Mouse (Mus musculus) liver, embryonic 14.5 days (tissue): ENCODE data around the gene Ncf1. TPM values are rescaled to one million over a fixed set of nuclear protein-coding genes. Genes with fewer than 3 reads are reported as not detected.

Experiments used
- ATAC-seq: fragments of 200-750 bp; cut with Nextera tagmentation; 2 replicates; pipeline ENCODE4 v1.8.0; 2017; ENCODE audit warnings: moderate number of reproducible peaks, mild to moderate bottlenecking, moderate library complexity; ENCODE audit not compliant: insufficient read depth
- DNase-seq, 3 experiments: peaks; one replicate each; pipeline ENCODE4 v3.0.0-alpha.2; 2012 to 2013; ENCODE audit warnings: low read depth in 3 of 3, low spot score in 3 of 3
- H3K27ac ChIP-seq: fragments of 300-500 bp; sonication (generic); 2 replicates; pipeline ENCODE4 v1.5.1; 2014; ENCODE audit warnings: moderate library complexity, mild to moderate bottlenecking, control low read depth, inconsistent platforms
- H3K27me3 ChIP-seq: fragments of 300-500 bp; sonication (generic); 2 replicates; pipeline ENCODE4 v1.6.1; 2014; ENCODE audit warnings: mild to moderate bottlenecking, low read length, moderate library complexity; ENCODE audit not compliant: control insufficient read depth, insufficient read depth
- H3K36me3 ChIP-seq: fragments of 300-500 bp; sonication (generic); replicated peaks from 2 replicates; pipeline ENCODE4 v1.6.1; 2014; ENCODE audit warnings: low read depth; ENCODE audit not compliant: control insufficient read depth, insufficient read depth
- H3K4me1 ChIP-seq, 2 experiments: fragments of 200-500 bp in 1 of 2; fragments of 300-500 bp in 1 of 2; sonication (generic) in 1 of 2; replicated peaks; 2 replicates each; pipeline ENCODE4 v1.6.1; 2012 to 2014; ENCODE audit warnings: antibody characterized with exemption in 1 of 2, inconsistent platforms in 1 of 2, low read length in 1 of 2; ENCODE audit not compliant: control insufficient read depth in 2 of 2, insufficient read depth in 2 of 2
- H3K4me2 ChIP-seq: fragments of 300-500 bp; sonication (generic); 2 replicates; pipeline ENCODE4 v1.6.1; 2014; ENCODE audit warnings: low read depth, mild to moderate bottlenecking, control low read depth, moderate library complexity
- H3K4me3 ChIP-seq, 2 experiments: fragments of 200-500 bp in 1 of 2; fragments of 300-500 bp in 1 of 2; sonication (generic) in 1 of 2; 2 replicates each; pipeline ENCODE4 v1.5.1; 2012 to 2014; ENCODE audit warnings: low read depth in 2 of 2, low read length in 2 of 2, mild to moderate bottlenecking in 2 of 2, control low read depth in 1 of 2, inconsistent platforms in 1 of 2, moderate library complexity in 1 of 2; ENCODE audit not compliant: insufficient read depth in 1 of 2
- H3K9ac ChIP-seq: fragments of 300-500 bp; sonication (generic); replicated peaks from 2 replicates; pipeline ENCODE4 v1.6.1; 2014; ENCODE audit warnings: mild to moderate bottlenecking, control low read depth, moderate library complexity
- H3K9me3 ChIP-seq: fragments of 300-500 bp; sonication (generic); 2 replicates; pipeline ENCODE4 v1.6.1; 2016; ENCODE audit warnings: low read length, mixed read lengths; ENCODE audit not compliant: control insufficient read depth
- CTCF ChIP-seq: IDR thresholded peaks from 2 replicates; pipeline ENCODE4 v1.5.1; 2016; ENCODE audit warnings: antibody characterized with exemption, low read depth, control low read depth
- EP300 ChIP-seq: IDR thresholded peaks from 2 replicates; pipeline ENCODE4 v1.6.1; 2016; ENCODE audit warnings: antibody characterized with exemption, low read depth
- WGBS: fragments of 180-500 bp; shearing (Covaris S2); extraction: QIAGEN DNeasy Blood & Tissue Kit; methylation state at CpG from one replicate; pipeline ENCODE4 v1.1.7; 2014; ENCODE audit not compliant: insufficient replicate concordance; 5-methylcytosine and 5-hydroxymethylcytosine counted together
- polyA plus RNA-seq, 2 experiments: library from polyadenylated mRNA; depleted of rRNA in 1 of 2; stranded (reverse) in 1 of 2; unstranded in 1 of 2; fragments of >200 nt; fragmentation: Nextera tagmentation in 1 of 2; extraction: Ambion mirVana in 1 of 2; gene quantifications; 2 replicates each; pipeline versions ENCODE4 v1.2.1 to v1.2.3; 2012 to 2014

Gene Ncf1
- polyA plus RNA-seq, 2 experiments: 9.8 to 11.1 TPM

GRCm38 (mm10) chr5:134248608-134249244 lies 19.3 kb upstream of the Ncf1 start:
- Histone ChIP-seq H3K9me3 (no peaks in the 10 kb centered on the region), H3K27me3 (no peaks in the 10 kb centered on the region), H3K27ac (no peak overlapping the region), H3K9ac (no peak overlapping the region), H3K36me3 (peaks cover 66% of the 10 kb centered on the region), H3K4me3 (no peak overlapping the region), H3K4me2 (no peak overlapping the region), H3K4me1 (no peaks in the 10 kb centered on the region)
- TF ChIP-seq EP300 (no peak), CTCF (no peak)
- DNase-seq (no peak), ATAC-seq (no peak)
- 85% methylated on average over 14 of the region's 14 CpGs for WGBS

GRCm38 (mm10) chr5:134246146-134246545 lies 16.7 kb upstream of the Ncf1 start:
- H3K9me3 ChIP-seq: no peaks in the 10 kb centered on the region
- no peaks in the 10 kb centered on the region for H3K4me1 ChIP-seq
- WGBS: 86% methylated on average over 5 of the region's 5 CpGs
- no peak for TF ChIP-seq CTCF
- no peak overlapping the region for H3K4me2 ChIP-seq
- peaks cover 74% of the 10 kb centered on the region for H3K36me3 ChIP-seq
- no peak overlapping the region for H3K9ac ChIP-seq
- H3K27ac ChIP-seq: no peak overlapping the region
- ATAC-seq (no peak), DNase-seq (no peak)
- H3K27me3 ChIP-seq: no peaks in the 10 kb centered on the region
- H3K4me3 ChIP-seq: no peak overlapping the region

GRCm38 (mm10) chr5:134244890-134245289 lies 15.5 kb upstream of the Ncf1 start:
- Histone ChIP-seq H3K36me3 (peaks cover 79% of the 10 kb centered on the region), H3K27ac (no peak overlapping the region), H3K27me3 (no peaks in the 10 kb centered on the region), H3K4me2 (no peak overlapping the region), H3K4me3 (no peak overlapping the region), H3K9me3 (no peaks in the 10 kb centered on the region), H3K4me1 (no peaks in the 10 kb centered on the region), H3K9ac (no peak overlapping the region)
- 79% methylated on average over 5 of the region's 5 CpGs for WGBS
- no peak for DNase-seq
- TF ChIP-seq CTCF: no peak
- TF ChIP-seq EP300: no peak
- no peak for ATAC-seq

- H3K4me1 ChIP-seq: no peaks in the 10 kb centered on the region
- no peak for ATAC-seq
- peaks cover 79% of the 10 kb centered on the region for H3K36me3 ChIP-seq
- no peaks in the 10 kb centered on the region for H3K9me3 ChIP-seq
- 86% methylated on average over 26 of the region's 26 CpGs for WGBS
- no peak overlapping the region for H3K27ac ChIP-seq
- TF ChIP-seq CTCF (no peak), EP300 (no peak)
- no peak overlapping the region for H3K4me2 ChIP-seq
- H3K4me3 ChIP-seq: no peak overlapping the region
- no peak overlapping the region for H3K9ac ChIP-seq
- no peaks in the 10 kb centered on the region for H3K27me3 ChIP-seq
- DNase-seq: no peak
Observed at GRCm38 (mm10) chr5:134243661-134244436, 14.4 kb upstream of the Ncf1 start.

- Histone ChIP-seq H3K4me2 (no peak overlapping the region), H3K27me3 (no peaks in the 10 kb centered on the region), H3K36me3 (peaks cover 70% of the 10 kb centered on the region), H3K4me3 (no peak overlapping the region), H3K4me1 (0 out of 4 replicates have a peak, but pooled peaks cover 0 to 1% of the 10 kb centered on the region in 2 experiments), H3K9ac (no peak overlapping the region), H3K27ac (no peak overlapping the region), H3K9me3 (no peaks in the 10 kb centered on the region)
- no peak for TF ChIP-seq CTCF
- TF ChIP-seq EP300: no peak
- 69% methylated on average over 5 of the region's 5 CpGs for WGBS
- no peak for ATAC-seq
- DNase-seq: no peak
Observed at GRCm38 (mm10) chr5:134241831-134242230, 12.4 kb upstream of the Ncf1 start.
